Mouse (Mus musculus): Measurements from ENCODE around the gene Gm17581.
"Not testable (repeated sequence)": the region's sequence is repeated elsewhere in the genome, so short reads cannot be mapped to it uniquely, and the experiment has no call there.

The Gm17581 gene

GRCm38 (mm10) chr2:155736936-155737335 lies 1.3 kb upstream of the Gm17581 start:
- DNase-seq: no peak

GRCm38 (mm10) chr2:155735080-155735479 lies 586 bp downstream of the Gm17581 start:
- no peak for DNase-seq

- DNase-seq: peak; percentile 93
These were observed 6.5 kb downstream of the Gm17581 start, which contains the start of gene Edem2 for GRCm38 (mm10) chr2:155729158-155729645. Edem2 (minus strand) TSS chr2:155729475.

GRCm38 (mm10) chr2:155728742-155729141 lies 6.9 kb downstream of the Gm17581 start:
- DNase-seq: peak; percentile 11

DNA sequence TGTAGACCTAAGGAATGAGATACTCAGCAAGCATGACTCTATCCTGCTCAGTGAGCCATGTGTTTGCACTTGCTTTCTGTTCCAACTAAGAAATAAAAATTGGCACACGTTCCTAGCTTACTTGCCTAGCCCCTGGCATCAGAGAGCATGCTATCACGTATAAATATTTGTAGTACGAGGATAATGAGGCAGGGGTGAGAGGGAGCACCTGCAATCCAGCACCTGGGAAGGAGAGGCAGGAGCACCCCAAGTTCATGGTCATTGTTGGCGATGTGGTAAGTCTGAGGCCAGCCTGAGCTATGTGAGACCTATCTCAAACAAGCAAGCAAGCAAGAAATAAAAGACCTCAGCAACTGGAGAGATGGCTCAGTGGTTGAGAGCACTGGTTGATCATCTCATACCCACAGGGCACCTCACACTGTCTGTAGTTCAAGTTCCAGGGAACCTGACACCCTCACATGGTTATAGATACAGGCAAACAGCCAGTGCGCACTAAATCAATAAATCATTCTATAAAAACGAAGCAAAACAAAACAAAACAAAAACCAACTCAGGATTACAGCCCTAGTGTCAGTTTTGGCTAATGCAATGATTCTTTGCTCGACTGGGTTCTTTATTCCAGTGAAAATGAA lies 7.8 kb downstream of the Gm17581 start:
- no peak for DNase-seq

- no peak for DNase-seq
These were observed 9.4 kb downstream of the Gm17581 start for GRCm38 (mm10) chr2:155726302-155726701.

DNA sequence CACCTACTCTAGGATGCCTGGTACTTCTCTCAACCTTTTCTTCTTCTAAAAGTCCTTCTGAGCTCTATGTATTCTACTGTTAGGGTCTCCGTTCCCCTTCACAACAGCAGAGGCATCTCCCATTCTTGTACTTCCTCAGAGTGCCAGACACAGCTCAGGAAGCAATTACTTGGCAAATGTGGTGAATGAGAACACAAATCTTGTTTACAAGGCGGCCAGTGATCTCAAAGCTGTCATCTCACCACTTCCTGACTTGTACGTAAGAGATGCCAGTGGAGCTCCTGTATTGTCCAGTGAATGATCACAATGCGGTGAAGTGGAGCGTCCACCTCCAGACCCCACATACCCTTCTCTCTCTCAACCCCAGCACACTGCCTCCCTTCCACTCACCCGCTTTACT lies 11.1 kb downstream of the Gm17581 start:
- no peak for DNase-seq

- DNase-seq: no peak
These were observed 11.6 kb downstream of the Gm17581 start for GRCm38 (mm10) chr2:155724036-155724435.

GRCm38 (mm10) chr2:155720585-155720984 lies 15.1 kb downstream of the Gm17581 start:
- no peak for DNase-seq

DNA sequence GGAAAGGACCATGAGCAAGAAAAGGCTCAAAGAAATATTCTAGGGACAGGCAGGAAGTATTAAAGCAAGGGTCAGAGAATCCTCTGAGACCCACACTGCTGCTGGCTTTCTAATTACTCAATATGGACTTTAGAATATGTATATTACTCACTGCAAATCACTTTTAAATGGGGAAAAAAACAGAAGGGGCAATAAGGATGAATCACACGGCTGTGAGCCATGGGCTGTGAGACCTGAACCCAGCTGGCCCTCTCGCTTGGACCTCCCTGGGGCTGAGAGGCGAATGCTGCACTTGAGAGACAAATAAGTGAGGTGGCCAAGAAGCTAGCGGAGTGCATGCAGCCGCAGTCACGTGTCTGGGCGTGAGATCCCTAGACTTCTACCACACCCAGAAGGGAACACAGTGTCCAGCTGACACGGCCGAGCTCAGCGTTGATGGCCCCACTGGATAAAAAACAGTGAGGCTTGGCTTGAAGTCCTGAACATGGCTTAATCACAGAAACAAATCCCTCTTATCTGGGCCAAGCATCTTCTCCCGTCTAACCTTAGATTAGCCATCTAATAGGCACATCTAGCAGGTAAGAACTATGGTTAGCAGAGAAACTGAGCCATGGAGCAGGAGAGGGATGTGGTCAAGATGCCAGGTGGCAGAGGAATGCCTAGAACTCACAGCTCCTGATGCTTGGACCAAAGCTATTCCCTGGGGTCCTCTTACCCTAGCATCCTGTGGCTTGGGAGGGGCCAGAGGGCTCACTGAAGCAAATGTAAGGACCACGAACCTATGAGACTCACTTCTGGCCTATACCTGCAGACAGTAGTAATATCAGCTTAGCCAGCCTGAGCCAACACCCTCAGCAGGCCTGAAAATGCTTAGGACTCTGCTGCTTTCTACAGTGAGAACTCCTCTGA lies 18.3 kb downstream of the Gm17581 start:
- DNase-seq: no peak

DNA sequence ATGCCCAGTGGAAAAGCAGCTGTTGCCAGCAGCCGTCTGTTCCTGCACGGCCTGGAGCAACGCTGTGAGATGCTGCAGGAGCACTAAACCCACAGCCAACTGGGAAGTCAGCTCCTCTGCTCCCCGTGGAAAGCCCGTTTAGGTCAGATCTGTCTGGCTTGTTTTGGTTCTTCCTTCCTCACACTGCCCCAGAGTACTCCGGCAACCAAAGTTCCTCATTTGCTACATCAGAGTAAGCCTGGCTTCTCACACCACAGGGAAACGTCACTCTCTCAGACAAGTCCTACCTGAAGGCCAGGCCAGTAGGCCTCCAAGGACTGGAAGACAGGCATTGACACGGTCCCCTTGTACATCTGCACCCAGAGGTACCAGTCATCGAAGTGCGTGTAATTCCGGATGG lies 25.1 kb downstream of the Gm17581 start:
- no peak for DNase-seq

DNA sequence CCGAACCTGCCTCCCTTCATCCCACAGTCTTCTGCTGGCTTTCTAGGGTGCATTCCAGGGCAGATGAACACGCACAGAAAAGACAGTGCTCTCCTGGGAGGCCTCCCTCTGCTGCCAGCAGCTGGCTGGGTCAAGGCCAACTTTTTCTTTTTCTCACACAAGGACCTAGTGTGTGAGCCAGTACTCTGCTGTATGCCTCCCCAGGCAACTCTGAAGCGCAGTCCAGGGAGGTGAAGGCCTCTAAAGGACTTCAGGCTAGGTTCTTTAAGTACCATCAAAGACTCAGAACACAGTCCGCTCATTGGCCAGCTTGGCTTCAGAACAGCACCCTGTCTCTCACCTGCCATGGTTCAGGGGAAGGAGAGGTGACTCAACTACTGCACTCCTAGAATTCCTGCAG lies 28.4 kb downstream of the Gm17581 start:
- no peak for DNase-seq

- DNase-seq: no peak
These were observed 32.0 kb downstream of the Gm17581 start for GRCm38 (mm10) chr2:155703630-155704029.

GRCm38 (mm10) chr2:155701399-155701919 lies 34.2 kb downstream of the Gm17581 start:
- no peak for DNase-seq

DNA sequence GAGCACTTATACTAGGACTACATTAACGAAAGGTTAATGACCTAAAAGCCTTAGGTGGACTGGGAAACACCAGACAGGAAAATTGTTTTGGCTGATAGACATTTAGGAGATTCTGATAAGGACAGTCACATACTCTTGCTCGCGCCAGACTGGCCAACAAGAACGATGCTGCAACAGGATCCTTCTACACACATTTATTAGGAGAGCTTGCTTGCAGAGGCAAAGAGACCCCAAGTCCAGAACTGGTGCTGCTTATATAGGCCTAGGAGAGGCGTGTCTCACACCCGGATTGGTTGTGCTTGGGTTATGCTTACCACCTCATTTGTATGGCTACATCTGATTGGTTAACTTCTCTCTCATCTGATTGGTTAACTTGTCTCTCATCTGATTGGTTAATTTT lies 37.2 kb downstream of the Gm17581 start:
- not testable (repeated sequence) for DNase-seq

- DNase-seq: no peak
These were observed 38.8 kb downstream of the Gm17581 start for GRCm38 (mm10) chr2:155696851-155697250.

DNA sequence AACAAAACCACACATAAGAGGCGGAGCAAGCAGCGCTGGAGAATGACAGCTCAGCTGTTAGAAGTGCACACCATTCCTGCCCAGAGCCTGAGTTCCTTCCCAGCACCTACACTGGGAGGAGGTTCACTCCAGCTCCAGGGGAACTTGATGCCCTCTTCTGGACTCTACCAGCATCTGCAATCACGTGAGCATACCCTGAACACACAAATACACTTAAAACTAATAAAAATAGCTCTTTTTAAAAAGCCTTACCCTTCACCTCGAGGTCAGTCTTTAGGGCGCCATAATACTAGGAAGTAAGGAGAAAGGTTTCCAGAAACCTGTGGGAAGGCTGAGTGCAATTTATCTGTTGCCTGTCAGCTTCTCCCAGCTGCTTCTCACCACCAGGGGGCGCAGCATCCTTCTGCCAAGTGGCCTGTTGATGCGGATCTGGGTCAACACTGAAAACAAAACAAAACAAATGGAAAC lies 39.5 kb downstream of the Gm17581 start:
- peak; percentile 90 for DNase-seq

DNA sequence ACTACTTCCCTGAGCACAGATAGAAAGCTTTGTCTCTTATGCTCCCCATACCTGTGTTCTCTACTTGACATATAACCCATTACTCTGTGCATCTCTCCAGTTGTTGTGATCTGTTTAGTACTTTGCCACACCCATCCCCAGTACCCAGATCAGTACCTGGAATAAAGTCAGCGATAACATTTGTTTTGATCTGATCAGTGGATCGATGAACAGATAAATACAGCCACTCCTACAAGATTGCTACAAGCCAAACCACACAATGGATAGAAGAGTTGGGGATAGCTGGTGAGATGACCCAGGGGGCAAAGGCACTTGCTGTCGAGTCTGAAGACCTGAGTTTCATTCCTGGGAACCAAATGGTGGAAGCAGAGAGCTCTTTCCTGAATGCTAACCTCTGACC lies 40.4 kb downstream of the Gm17581 start:
- no peak for DNase-seq

GRCm38 (mm10) chr2:155694564-155694963 lies 41.1 kb downstream of the Gm17581 start:
- no peak for DNase-seq

GRCm38 (mm10) chr2:155693136-155693535 lies 42.5 kb downstream of the Gm17581 start:
- DNase-seq: peak; percentile 52

- DNase-seq: peak; percentile 97
These were observed 43.8 kb downstream of the Gm17581 start, which contains the start of gene Trpc4ap for GRCm38 (mm10) chr2:155691723-155692493. Trpc4ap (minus strand) TSS chr2:155692384.

- no peak for DNase-seq
These were observed 44.3 kb downstream of the Gm17581 start for GRCm38 (mm10) chr2:155691336-155691722.

DNA sequence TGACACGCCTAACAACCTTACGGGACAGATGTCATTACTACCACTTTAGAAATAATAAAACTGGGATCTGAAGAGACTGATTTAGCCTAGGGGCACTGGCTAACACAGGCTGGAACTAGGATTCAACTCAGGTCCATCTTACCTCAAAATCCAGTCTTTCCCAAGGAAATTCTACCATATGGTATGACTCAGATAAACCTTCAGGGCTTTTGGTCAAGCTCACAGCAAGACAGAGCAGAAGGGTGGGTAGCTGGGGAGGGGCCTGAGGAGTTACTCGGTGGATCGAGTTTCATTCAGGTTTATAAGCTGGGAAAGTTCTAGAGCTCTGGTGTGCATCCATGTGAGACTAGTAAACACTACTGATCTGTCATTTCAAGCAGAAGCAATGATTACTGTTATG lies 46.5 kb downstream of the Gm17581 start:
- DNase-seq: no peak
